Mouse (Mus musculus): Measurements from ENCODE around the gene Hnrnph1.
"Not testable (repeated sequence)": the region's sequence is repeated elsewhere in the genome, so short reads cannot be mapped to it uniquely, and the experiment has no call there.

DNA sequence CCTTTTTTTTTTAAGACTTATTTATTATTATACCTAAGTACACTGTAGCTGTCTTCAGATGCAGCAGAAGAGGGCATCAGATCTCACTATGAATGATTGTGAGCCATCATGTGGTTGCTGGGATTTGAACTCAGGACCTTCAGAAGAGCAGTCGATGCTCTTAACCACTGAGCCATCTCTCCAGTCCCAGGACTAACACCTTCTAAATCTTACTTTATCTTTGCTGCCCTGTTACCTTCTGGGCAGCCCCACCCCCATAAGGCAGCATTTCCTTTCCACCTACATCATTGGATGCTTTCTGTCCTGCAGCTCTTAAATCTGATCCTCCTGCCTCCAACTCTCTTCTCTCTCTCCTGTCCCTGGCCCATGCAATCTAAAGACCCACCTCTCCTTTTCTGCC, 15.5 kb upstream of the Hnrnph1 start:
- not testable (repeated sequence) for TF ChIP-seq CTCF (IDR thresholded peaks at IDR 0.05; ENCODE audit: low read depth, low read length); POLR2A (IDR thresholded peaks at IDR 0.05; ENCODE audit: borderline replicate concordance, low read depth, low read length)

All from bone marrow macrophage, adult 2 months (primary cell).